Mouse (Mus musculus) effector memory CD4-positive, alpha-beta T cell, adult 7 months (primary cell): Measurements from ENCODE around the gene Gm11111. TPM values are rescaled to one million over a fixed set of nuclear protein-coding genes. Genes with fewer than 3 reads are reported as not detected.

ENCODE experiments used
- polyA plus RNA-seq: library from polyadenylated mRNA; unstranded; fragments of 100-300 nt; shearing (Covaris generic); gene quantifications from one replicate; pipeline ENCODE4 v1.2.1, GENCODE M21; 2017

Gene Gm11111
- polyA plus RNA-seq, result not detected

DNA sequence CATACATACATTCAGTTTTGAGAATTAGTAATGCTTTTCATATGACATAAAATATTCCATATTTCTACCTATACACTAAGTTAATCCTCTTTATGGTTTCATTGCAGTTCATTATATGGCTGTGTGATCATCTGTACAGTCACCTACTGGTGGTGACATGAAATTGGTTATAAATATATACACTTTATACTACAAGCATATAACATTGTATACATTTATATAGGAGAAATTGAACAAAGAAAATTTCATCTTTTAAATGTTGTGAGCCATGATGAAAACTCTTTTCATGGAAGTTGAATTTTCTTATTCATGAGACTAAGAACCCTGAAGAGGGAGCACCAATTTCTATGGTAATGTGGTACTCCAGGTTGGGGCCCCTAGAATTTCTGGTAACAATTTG, at the start of gene Gm11111:
Gene Gm11111 (plus strand): TSS at position 301 of the 400 bp plus-strand sequence.

Other genes starting within 250 kb of the Gm11111 start
- not detected for gene Cfap299, start 223.4 kb upstream of the Gm11111 start, polyA plus RNA-seq